Mouse (Mus musculus) kidney, adult 2 months (tissue): ENCODE results near the gene Rmdn3.

Experiments
- CTCF ChIP-seq: fragments of 200-500 bp; conservative IDR thresholded peaks from 2 replicates; pipeline ENCODE4 v1.5.1; 2011; ENCODE audit warnings: low read depth, mild to moderate bottlenecking, control low read depth, low read length, moderate library complexity, mixed read lengths; ENCODE audit not compliant: insufficient read depth, insufficient read length
- POLR2A ChIP-seq: fragments of 200-500 bp; IDR thresholded peaks from one replicate; pipeline ENCODE4 v1.6.1; 2011; ENCODE audit warnings: low read depth, low read length, control low read depth

DNA sequence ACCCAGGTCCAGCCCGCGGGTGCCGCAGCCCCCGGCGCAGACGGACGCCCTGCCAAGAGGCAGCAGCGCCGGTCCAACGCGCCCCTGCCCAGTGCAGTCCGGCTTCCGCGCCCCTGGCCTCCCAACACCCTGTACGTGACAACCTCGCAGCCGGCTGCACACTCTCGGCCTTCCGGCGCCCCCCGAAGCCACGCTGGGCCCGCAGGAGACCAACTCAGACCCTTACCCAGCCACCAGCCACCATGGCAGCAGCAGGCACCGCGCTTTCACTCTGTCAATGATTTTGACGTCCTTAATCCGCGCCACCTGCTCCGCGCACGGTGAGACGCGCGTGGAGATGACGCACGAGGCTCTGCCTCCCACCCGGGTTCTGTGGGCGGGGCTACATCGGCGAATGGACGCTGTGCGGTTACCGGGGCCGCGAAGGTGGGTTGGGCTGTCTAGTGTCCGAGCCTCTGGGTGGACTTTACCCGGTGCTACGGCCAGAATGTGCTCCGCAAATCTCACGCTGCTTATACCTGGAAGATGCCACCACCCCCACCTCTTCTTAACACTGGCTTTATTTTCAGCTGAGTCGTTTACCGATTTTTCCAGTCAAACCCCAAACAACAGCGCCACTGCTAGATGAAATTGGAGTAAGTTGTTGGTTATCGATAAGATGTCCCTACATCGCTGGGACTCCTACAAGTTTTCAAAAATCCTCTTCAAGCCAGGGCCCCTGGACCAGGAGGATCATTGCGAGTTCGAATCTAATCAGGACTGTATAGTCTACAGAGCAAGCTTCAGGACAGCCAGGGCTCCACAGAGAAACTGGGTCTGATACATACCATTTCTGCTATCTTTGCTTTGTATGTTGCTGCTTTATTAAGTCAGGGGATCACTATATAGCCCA, at the start of gene Rmdn3:
- no peak for TF ChIP-seq CTCF
- peak; percentile 35 for TF ChIP-seq POLR2A
